Mouse (Mus musculus): ENCODE measurements around the gene Celf6.

The Celf6 gene

DNA sequence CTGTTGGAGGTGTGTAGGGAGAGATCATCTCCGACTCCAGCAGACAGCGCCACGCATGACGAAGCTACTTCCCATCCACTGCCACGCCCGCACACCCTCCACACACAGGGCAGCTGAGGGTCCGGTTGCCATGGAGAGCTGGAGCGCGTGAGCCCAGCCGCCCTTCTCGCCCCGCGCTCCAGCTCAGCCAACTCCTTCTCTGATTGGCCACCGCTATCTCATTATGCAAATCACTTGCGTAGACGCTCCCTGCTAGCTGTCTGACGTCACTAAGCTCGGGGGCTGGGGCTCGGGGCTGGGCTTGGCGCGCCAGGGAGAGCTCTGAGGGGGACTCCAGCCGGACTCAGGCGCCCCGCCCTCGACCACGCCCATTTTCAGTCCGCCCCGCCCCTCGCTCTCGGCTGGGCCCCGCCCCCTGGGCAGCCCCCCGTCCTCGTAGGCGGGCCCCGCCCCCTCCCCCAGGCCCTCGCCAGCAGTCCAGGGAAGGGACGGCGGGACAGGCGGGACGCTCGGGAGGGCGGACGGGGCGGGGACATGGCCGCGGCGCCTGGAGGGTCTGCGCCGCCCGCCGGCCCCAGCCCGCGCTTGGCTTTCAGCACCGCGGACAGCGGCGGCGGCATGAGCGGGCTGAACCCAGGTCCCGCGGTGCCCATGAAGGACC lies at the start of gene Celf6:
Gene Celf6 (plus strand): TSS at position 74 of the 661 bp plus-strand sequence.
- DNase-seq (ENCODE audit: low spot score in 2 of 2), result peak; percentile 50 to 67

DNA sequence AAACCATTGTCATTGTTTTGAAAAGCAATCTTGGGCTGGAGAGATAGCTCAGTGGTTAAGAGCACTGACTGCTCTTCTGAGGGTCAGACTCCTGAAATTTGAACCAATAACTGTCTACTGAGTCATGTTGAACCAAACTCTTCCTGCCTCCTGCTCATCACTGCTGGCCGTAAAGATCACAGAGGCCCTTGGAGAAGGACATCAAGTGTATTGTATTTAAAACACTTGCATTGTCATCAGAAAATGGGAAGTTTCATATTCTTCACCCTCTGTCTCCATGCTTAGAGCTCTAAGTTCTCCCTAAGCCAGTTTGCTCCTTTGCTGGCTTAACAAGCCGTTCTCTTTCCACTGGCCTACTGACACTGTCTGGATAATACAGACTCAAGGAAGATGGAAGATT lies 49.4 kb upstream of the Celf6 start:
- no peak for DNase-seq (ENCODE audit: low spot score in 2 of 2)

GRCm38 (mm10) chr9:59531645-59532044 lies 46.1 kb upstream of the Celf6 start:
- no peak for DNase-seq (ENCODE audit: low spot score in 2 of 2)

GRCm38 (mm10) chr9:59533422-59533821 lies 44.3 kb upstream of the Celf6 start:
- no peak for DNase-seq (ENCODE audit: low spot score in 2 of 2)

GRCm38 (mm10) chr9:59533889-59534288 lies 43.8 kb upstream of the Celf6 start:
- DNase-seq (ENCODE audit: low spot score in 2 of 2), result peak in 1 of 2 experiments; percentile 59

GRCm38 (mm10) chr9:59537651-59538050 lies 40.1 kb upstream of the Celf6 start:
- no peak for DNase-seq (ENCODE audit: low spot score in 2 of 2)

- DNase-seq (ENCODE audit: low spot score in 2 of 2), result peak; percentile 74 to 79
These were observed 38.1 kb upstream of the Celf6 start, which contains the start of the genes Hexa and Tmem202 for GRCm38 (mm10) chr9:59539441-59540137. Gene Hexa, plus strand, starts transcription at chr9:59539540. Gene Tmem202, minus strand, starts transcription at chr9:59539847.

- no peak for DNase-seq (ENCODE audit: low spot score in 2 of 2)
These were observed 36.1 kb upstream of the Celf6 start for GRCm38 (mm10) chr9:59541617-59542016.

- DNase-seq (ENCODE audit: low spot score in 2 of 2), result no peak
These were observed 34.9 kb upstream of the Celf6 start for GRCm38 (mm10) chr9:59542766-59543324.

DNA sequence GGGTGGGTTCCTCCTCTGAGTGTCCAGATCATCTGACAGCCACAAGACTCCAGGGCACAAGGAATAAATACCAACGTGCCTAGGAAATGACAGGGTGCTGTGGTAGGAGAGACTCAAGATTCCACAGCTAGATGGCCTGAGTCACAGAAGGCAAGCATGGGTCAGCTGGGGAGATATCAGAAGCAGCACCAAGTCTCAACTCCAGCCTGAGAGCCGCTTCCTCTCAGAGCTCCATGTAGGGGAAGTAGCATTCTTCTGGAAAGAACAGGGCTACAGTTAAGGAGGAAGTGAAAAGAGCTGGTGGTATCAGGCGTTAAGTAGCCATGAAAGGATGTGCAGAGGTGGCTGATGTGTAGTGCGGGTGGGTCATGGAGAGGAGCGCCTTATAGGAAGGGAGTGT lies 33.0 kb upstream of the Celf6 start:
- no peak for DNase-seq (ENCODE audit: low spot score in 2 of 2)

- DNase-seq (ENCODE audit: low spot score in 2 of 2), result no peak
These were observed 29.8 kb upstream of the Celf6 start for GRCm38 (mm10) chr9:59547869-59548268.

DNA sequence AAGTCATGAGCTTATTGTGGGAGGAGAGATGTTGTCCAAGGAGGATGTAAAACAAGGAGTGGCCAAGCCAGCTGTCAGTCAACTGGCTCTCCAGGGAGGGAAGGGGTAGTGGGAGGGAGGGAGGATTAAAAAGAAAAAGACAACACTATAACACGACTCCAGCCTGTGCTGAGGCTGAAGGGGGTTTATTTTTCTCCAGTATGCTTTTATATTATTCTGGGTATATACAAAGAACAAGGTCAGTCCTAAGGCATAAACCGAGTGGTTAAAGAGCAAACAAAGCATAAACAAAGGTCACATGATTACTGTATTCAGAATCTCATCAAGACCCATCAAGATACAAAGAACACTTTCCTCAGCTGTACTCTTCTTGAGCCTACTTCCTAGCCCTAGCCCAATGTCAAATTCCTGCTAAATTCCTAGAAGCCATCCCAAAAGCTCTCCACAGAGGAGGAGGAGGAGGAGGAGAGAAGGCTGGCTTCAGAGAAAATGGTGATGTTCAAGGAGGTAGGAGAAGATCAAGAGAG lies 28.7 kb upstream of the Celf6 start:
- no peak for DNase-seq (ENCODE audit: low spot score in 2 of 2)

DNA sequence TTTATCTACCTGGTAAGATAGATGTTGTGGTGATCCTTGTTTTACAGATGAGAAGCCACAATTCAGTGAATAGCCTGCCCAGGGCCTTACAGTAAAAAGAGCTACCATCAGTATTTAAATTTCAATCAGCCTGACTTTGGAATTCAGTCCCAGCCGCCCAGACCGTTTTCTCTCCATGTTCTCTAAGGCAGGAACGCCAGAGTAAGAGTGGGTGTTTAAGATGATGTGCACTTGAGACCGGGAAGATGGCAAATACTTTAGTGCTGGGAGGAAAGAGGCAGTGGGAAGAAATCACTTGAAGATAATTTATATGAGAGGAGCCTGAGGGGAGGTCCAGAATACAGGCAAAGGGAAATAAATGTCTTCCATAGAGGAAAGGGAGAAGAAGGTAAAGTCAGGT lies 27.6 kb upstream of the Celf6 start:
- DNase-seq (ENCODE audit: low spot score in 2 of 2), result no peak

DNA sequence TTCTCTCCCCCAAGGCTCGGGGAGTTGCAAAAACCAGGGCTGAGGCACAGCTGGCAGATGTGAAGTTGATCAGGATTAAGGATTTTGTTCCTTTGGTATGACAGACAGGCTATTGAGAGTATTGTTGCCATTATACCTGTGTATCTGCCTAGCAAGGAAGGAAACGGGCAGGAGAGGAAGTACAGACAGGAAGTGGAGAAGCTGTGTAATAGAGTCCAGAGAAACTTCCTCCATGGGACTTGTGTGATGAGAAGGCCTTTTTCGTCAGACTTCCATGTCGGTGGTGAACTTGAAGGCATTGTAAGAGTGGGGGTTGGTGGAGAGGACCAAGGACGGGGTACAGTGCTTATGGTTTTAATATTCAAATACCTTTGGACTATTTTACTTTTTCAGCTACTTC lies 26.7 kb upstream of the Celf6 start:
- DNase-seq (ENCODE audit: low spot score in 2 of 2), result no peak

GRCm38 (mm10) chr9:59551620-59552031 lies 26.1 kb upstream of the Celf6 start:
- DNase-seq (ENCODE audit: low spot score in 2 of 2), result peak in 1 of 2 experiments; percentile 26

DNA sequence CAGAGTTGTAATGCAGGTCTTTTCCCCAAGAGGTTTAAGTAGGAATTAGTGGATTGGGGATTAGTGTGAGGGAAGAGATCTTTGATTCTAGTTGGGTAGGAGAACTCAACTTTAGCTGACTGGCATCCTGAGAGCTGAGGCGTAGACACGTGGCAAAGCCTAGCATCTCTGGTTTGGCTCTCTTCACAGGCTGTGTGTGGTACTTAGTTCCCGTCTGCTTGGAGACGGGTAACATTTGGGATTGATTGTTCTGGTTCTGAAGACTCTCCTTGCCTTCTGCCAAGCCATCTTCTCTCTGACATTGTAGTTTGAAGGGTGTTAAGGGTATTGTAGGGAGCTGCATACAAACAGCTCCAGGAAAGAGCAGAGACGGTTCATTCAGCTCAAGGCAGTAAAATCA lies 25.1 kb upstream of the Celf6 start:
- no peak for DNase-seq (ENCODE audit: low spot score in 2 of 2)

- no peak for DNase-seq (ENCODE audit: low spot score in 2 of 2)
These were observed 24.0 kb upstream of the Celf6 start for GRCm38 (mm10) chr9:59553719-59554118.

DNA sequence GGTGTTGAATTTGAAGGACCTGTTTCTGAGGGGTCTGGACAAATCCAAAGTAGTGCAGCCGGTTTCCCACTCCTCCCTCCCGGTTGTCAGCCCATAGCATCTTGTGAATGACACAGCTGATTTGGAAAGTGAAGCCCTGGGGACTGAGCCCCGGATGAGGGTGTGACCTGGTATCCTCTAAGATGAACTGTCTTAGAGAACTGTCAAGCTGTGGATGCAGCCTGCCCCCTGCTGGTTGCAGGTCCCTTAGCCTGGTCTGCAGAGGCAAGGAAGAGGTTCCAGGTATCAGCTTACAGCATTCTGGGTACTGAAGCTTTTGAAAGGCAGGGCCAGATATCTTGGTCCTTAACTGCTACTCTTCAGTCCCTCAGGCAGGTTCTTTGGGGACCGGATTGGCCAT lies 12.1 kb upstream of the Celf6 start:
- peak; percentile 56 to 63 for DNase-seq (ENCODE audit: low spot score in 2 of 2)

DNA sequence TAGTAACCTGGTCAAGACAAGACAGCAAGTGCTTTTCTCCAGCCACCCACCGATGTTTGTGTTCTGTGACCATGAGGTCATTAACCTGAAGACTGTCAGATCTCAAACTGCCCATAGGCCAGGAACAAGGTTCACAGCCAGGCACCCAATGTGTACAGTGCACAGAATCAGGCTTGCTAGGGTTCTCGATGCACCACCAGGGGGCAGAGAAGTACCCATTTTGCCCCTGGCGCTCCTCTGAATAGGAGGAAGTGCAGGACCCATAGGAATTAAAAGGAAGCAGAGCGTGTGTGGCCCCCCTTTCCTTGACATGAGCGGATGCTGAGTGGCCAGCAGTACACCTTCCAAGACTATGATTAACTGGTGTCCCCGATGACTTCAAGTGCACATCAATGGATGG lies 10.6 kb upstream of the Celf6 start:
- DNase-seq (ENCODE audit: low spot score in 2 of 2), result peak; percentile 31 to 39

GRCm38 (mm10) chr9:59571852-59572251 lies 5.9 kb upstream of the Celf6 start:
- DNase-seq (ENCODE audit: low spot score in 2 of 2), result no peak

DNA sequence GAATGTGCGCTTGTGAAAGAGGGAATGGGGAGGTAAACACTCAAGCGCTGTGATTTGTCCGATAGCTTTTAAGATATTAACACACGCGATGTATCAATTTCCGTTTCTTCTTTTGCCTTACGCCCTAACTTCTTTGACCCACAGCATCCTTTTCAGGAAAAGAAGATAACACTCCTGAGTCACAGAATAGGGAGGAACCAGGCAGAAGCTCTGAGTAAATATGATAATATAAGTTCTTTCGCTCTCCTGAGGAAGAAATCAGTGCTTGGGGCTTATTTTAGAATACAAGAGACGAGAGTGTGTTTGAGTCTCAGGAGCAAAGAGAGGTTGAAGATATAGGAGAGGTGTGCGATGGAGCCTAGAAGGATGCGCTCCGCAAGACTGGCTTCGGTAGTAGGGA lies 316 bp upstream of the Celf6 start:
- no peak for DNase-seq (ENCODE audit: low spot score in 2 of 2)

DNA sequence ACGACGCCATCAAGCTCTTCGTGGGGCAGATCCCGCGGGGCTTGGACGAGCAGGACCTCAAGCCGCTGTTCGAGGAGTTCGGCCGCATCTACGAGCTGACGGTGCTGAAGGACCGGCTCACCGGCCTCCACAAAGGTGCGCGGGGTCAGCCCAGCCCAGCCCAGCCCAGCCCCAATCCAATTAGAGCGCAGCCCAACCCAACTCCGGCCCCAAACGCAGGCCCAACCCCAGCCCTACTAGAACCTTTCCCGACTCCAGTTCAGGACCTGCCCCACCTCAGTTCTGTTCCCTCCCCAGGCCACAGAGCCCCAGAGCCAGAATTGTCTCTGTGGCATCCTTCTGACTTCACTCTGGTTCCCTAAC lies 769 bp downstream of the Celf6 start:
- no peak for DNase-seq (ENCODE audit: low spot score in 2 of 2)

DNA sequence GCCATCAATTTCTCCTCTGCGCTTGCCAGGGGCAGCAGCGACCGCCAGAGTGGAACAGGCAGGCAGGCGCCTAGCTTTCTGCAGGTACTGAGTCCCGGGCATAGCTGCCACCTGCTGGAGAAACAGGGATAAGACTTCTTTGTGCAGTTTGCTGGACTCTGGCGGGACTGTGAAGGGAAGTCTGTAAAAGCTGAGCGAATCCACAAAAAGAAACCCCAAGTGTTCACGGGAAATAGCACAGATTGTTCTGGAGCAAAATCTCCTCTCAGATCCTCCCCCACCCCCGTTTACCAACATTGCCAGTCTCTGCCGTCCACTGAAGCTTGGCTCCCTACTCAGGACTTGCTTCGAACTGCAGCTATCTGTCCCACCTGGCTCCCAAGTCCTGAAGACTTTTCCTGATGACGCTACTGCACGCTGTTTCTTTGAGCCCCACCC lies 7.2 kb downstream of the Celf6 start:
- peak; percentile 33 to 60 for DNase-seq (ENCODE audit: low spot score in 2 of 2)
